Mouse (Mus musculus): ENCODE measurements around the gene Mrpl11.

- TF ChIP-seq CTCF (IDR thresholded peaks at IDR 0.05; ENCODE audit: insufficient read depth, low read depth, low read length) (peak; percentile 34; the same call in 1 of the 2 replicates), POLR2A (IDR thresholded peaks at IDR 0.05; ENCODE audit: insufficient read depth, low read depth, low read length) (no peak)
Observed at GRCm38 (mm10) chr19:5014961-5015398, 53.0 kb downstream of the Mrpl11 start.
